Mouse (Mus musculus) hematopoietic stem cell, adult 5-6 weeks (primary cell): ENCODE data around the gene Vil1. TPM values are rescaled to one million over a fixed set of nuclear protein-coding genes. Genes with fewer than 3 reads are reported as not detected.

Experiments
- ATAC-seq, 2 experiments: fragments of 125-278 bp in 1 of 2; replicated peaks in 1 of 2; 2 replicates each; pipeline ENCODE4 v1.8.0; 2016 to 2017; ENCODE audit warnings: inconsistent platforms in 2 of 2, mild to moderate bottlenecking in 2 of 2, moderate number of reproducible peaks in 2 of 2, low read depth in 1 of 2, moderate TSS enrichment in 1 of 2; ENCODE audit not compliant: low FRiP score in 2 of 2, poor library complexity in 2 of 2, severe bottlenecking in 2 of 2, insufficient read depth in 1 of 2, low TSS enrichment in 1 of 2
- total RNA-seq: library from RNA; stranded (forward); fragments of 172-1452, 232-1000 nt; gene quantifications from 2 replicates; pipeline ENCODE4 v1.2.3, GENCODE M21; 2017

Gene Vil1
- 0.55 TPM in 1 of 2 replicates, not detected in the other for total RNA-seq

- ATAC-seq = no peak
Observed at GRCm38 (mm10) chr1:74408589-74409504, at the start of gene Vil1. Vil1 (plus strand) TSS chr1:74409376.

DNA sequence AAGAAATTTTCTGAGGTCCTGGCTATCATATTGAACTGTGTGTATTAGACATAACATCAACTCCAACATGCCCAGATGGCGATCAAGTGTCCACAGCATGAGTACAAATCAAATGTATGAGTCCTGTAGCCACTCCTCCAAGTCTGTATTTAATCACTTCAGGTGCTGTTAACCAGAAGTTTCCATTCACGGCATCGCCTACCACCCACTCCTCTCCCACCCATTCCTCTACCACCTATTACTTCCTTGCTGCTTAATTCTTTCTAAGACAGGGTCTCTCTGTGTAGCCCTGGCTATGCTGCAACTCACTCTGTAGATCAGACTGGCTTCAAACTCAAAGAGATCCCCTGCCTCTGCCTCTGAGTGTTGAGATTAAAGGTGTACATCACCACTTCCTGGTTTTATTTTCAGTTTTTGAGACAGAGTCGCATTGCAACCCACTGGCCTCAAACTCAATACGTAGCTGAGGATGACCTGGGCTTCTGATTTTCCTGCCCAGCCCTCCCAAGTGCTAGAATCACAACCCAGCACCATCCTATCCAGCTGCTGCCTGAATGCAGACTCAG, 49.1 kb upstream of the Vil1 start:
- no peak for ATAC-seq

DNA sequence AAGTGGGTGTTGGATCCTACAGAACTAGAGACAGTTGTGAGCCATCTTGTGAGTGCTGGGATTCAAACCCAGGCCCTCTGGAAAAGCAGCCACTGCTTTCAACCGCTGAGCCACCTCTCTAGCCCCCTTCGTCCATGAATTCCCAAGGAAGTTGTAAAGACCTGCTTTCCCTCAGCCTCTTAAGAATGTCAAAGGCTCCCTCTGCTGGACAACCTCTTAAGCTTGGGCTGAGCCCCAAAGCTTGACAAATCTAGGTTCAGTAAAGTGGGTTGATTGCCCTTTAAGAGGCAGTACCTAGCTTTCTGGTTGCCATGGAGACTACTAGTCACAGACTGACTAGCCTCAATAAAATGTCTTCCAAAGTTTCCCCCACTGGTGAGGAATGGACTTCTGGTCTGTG, 47.4 kb upstream of the Vil1 start, which contains the start of gene Catip:
Gene Catip (plus strand): TSS at position 297 of the 400 bp plus-strand sequence.
- ATAC-seq = peak; percentile 62 to 70

GRCm38 (mm10) chr1:74362325-74363229, 46.6 kb upstream of the Vil1 start:
- ATAC-seq = no peak

- no peak for ATAC-seq
Observed at GRCm38 (mm10) chr1:74363437-74363836, 45.7 kb upstream of the Vil1 start.

GRCm38 (mm10) chr1:74364270-74364669, 44.9 kb upstream of the Vil1 start:
- no peak for ATAC-seq

- peak; percentile 63 to 77 for ATAC-seq
Observed at GRCm38 (mm10) chr1:74367886-74368645, 41.1 kb upstream of the Vil1 start.

DNA sequence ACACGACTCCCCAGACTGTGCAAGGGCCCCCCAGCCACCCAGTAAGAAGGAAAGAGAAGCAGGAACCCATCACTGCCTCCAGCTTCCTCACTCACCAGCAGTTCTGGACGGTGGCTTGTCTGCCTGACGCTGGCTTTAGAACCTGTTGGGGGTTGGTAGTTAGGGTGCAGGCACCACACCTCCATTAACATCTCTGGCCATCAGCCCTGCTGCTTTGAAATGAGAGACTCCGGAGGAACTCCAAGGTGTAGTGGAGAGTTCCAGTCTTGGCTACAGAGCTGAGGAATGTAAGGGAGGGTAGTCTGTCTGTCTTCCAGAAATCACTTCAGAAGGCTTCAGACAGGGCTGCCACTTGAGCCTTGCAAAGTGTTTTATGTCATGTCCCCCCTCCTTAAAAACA, 39.1 kb upstream of the Vil1 start:
- ATAC-seq = no peak

DNA sequence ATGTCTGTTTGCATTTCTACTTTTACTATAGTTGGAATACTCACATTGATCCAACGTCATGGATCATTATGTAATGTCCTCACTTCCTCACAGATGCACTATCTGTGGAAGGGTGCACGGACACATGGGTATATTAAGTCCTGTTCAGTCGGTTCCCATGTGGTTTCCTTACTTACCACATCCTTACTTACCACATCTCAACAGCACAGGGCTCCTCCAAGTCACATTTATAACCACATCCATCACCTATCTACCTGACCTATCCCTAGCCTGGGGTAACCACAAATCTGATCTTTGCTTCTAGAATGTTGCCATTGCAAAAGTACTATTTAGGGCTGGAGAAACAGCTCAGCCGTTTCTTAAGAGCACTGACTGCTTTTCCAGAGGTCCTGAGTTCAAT, 35.8 kb upstream of the Vil1 start:
- peak; percentile 76 to 87 for ATAC-seq

DNA sequence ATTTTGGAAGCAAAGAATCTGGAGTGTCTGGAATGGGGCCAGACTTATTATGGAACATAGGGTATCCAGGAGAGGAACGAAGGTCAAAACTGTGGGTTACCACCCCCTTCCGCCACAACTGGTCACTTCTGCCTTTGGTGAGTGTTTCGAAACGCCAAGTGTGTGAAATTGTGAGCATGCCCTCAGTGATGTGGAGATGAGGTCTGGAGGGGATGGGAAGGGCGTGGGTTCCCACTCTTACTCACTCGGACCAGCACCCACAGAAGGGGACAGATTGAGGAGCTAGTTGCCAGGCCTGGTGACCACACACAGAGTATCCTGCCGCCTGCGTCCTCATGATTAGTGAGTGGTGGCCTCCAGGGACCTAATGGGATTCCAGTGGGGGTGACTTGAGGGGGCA, 34.2 kb upstream of the Vil1 start, which contains the start of gene Slc11a1:
Gene Slc11a1 (plus strand): TSS at position 216 of the 400 bp plus-strand sequence.
- peak; percentile 24 to 39; a peak in 2 of 4 replicates for ATAC-seq

GRCm38 (mm10) chr1:74375561-74375960, 33.6 kb upstream of the Vil1 start:
- no peak for ATAC-seq

GRCm38 (mm10) chr1:74376396-74376795, 32.8 kb upstream of the Vil1 start:
- no peak for ATAC-seq

- ATAC-seq = no peak
Observed at GRCm38 (mm10) chr1:74379058-74379504, 30.1 kb upstream of the Vil1 start.

GRCm38 (mm10) chr1:74380484-74380883, 28.7 kb upstream of the Vil1 start:
- ATAC-seq = no peak

- peak in 1 of 2 experiments; percentile 9; a peak in 1 of 4 replicates for ATAC-seq
Observed at GRCm38 (mm10) chr1:74381588-74382021, 27.6 kb upstream of the Vil1 start.

DNA sequence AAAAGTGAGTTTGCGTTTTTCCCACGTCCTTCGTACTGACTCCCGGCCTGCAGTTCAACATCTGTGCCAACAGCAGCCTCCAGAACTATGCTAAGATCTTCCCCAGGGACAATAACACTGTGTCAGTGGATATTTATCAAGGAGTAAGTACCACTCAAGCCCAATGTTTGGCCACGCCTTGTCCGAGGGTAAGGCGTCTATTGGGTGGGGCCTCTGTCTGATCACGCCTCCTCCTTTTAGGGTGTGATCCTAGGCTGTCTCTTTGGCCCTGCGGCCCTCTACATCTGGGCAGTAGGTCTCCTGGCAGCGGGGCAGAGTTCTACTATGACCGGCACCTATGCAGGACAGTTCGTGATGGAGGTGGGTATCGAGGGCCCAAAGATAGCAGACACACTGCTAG, 25.8 kb upstream of the Vil1 start:
- ATAC-seq = no peak

GRCm38 (mm10) chr1:74384525-74384924, 24.7 kb upstream of the Vil1 start:
- no peak for ATAC-seq
